Mouse (Mus musculus) testis, postnatal 10 days (tissue): Measurements from ENCODE around the gene Osbpl2.

Experiments
- DNase-seq: peaks from one replicate; pipeline ENCODE4 v3.0.0; 2021; ENCODE audit warnings: low spot score

The Osbpl2 gene

GRCm38 (mm10) chr2:180104659-180105377 is 14.3 kb upstream of the Osbpl2 start:
- DNase-seq = no peak

- peak; percentile 64 for DNase-seq
Measured at GRCm38 (mm10) chr2:180105441-180106190, 13.5 kb upstream of the Osbpl2 start.

GRCm38 (mm10) chr2:180107081-180107480 is 12.0 kb upstream of the Osbpl2 start:
- DNase-seq = no peak

- no peak for DNase-seq
Measured at GRCm38 (mm10) chr2:180108285-180108684, 10.8 kb upstream of the Osbpl2 start.

- DNase-seq = no peak
Measured at GRCm38 (mm10) chr2:180113909-180114890, 4.9 kb upstream of the Osbpl2 start.

GRCm38 (mm10) chr2:180115279-180115678 is 3.8 kb upstream of the Osbpl2 start:
- DNase-seq = peak; percentile 69

GRCm38 (mm10) chr2:180116081-180116493 is 3.0 kb upstream of the Osbpl2 start:
- DNase-seq = no peak

- peak; percentile 66 for DNase-seq
Measured at GRCm38 (mm10) chr2:180116741-180117484, 2.2 kb upstream of the Osbpl2 start.

- peak; percentile 60 for DNase-seq
Measured at GRCm38 (mm10) chr2:180117485-180118194, 1.5 kb upstream of the Osbpl2 start.

- peak; percentile 65 for DNase-seq
Measured at GRCm38 (mm10) chr2:180119439-180120291, 559 bp downstream of the Osbpl2 start.

- no peak for DNase-seq
Measured at GRCm38 (mm10) chr2:180120292-180120761, 1.2 kb downstream of the Osbpl2 start.

- no peak for DNase-seq
Measured at GRCm38 (mm10) chr2:180124192-180124591, 5.1 kb downstream of the Osbpl2 start.

- no peak for DNase-seq
Measured at GRCm38 (mm10) chr2:180126195-180126594, 7.1 kb downstream of the Osbpl2 start.

GRCm38 (mm10) chr2:180127675-180128074 is 8.6 kb downstream of the Osbpl2 start:
- no peak for DNase-seq

GRCm38 (mm10) chr2:180133231-180133630 is 14.1 kb downstream of the Osbpl2 start:
- no peak for DNase-seq

GRCm38 (mm10) chr2:180133911-180134310 is 14.8 kb downstream of the Osbpl2 start:
- no peak for DNase-seq

GRCm38 (mm10) chr2:180135414-180135813 is 16.3 kb downstream of the Osbpl2 start:
- DNase-seq = no peak

GRCm38 (mm10) chr2:180146091-180146490 is 27.0 kb downstream of the Osbpl2 start:
- DNase-seq = no peak

- no peak for DNase-seq
Measured at GRCm38 (mm10) chr2:180147379-180147778, 28.3 kb downstream of the Osbpl2 start.

GRCm38 (mm10) chr2:180148551-180148950 is 29.4 kb downstream of the Osbpl2 start:
- no peak for DNase-seq
